Mouse (Mus musculus) hindlimb bud, embryonic 11.5 days (tissue): ENCODE data around the gene Ccp110.

Source experiments
- DNase-seq: peaks from one replicate; pipeline ENCODE4 v3.0.0-alpha.2; 2012; ENCODE audit warnings: low read depth, low spot score; ENCODE audit errors: extremely low spot score

Gene Ccp110

DNA sequence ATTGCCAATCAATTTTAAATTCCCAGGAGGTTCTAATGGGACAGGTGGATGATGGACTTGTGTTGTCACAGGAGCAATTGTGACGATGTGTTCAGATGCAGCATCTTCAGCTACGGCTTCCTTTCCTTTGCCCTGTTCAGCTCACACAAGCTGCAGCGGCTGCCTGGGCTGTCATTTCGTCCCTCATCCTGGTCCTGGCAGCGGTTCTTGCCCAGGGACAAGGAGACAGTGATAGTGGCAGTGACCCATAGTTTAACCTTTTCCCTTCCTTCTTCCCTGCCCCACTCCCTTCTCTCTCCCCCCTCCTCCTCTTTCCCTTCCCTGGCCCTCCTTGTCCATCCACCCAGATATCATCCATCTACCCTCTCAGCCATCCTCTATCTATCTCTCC lies 54.5 kb downstream of the Ccp110 start:
- DNase-seq, result no peak

DNA sequence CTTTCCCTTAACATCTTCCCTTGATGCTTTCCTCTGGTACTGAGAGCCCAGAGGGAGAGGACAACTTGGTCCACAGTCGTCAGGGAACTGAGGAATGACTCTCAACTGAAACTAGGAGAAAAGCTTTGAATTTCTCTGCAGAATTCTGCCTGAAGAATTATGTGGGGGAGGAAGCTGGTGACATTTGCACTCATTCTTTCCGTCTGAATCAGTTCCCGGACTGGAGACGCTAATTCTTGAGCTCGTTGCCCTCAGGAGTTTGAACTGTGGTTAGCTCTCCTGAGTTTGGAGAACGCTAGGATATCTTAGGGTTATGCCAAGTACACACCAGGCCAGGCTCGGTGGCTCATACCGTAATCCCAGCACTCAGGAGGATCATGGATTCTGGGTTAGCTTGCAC lies 56.9 kb downstream of the Ccp110 start:
- no peak for DNase-seq

DNA sequence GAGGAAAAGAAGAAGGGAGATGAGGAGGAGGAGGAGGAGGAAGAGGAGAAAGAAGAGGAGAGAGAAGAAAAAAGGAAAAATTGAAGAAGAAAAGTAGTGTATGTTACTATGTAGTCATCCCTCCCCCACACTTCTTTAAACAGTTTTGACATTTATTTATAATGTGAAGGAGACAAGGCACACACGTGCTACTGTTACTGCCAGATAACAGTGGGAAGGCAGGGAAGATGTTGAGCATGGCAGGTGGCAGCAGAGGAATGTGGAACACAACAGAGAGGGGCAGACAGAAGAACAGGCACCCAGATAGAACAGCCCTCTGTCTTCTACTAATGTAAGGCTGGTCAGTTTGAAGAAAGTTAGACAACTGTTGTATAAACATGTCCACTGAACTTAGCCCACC lies 57.3 kb downstream of the Ccp110 start:
- no peak for DNase-seq

DNA sequence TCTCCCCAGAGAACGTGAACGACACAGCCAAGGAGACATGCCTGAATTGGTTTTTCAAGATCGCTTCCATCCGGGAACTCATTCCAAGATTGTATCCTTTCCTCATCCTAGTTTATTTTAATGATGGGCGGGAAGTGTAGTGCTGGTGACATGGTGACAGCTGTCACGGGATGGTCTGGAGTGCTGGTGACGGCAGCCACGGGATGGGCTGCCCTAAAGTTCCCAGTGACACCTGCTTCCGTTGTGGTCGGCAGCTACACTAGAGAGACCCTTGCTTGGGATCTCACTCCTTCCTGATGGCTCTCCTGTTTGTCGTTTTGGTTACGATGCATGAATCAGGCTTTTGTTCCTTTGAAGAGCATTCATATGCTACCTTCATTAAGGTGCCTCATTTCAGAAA lies 60.7 kb downstream of the Ccp110 start:
- DNase-seq, result no peak

DNA sequence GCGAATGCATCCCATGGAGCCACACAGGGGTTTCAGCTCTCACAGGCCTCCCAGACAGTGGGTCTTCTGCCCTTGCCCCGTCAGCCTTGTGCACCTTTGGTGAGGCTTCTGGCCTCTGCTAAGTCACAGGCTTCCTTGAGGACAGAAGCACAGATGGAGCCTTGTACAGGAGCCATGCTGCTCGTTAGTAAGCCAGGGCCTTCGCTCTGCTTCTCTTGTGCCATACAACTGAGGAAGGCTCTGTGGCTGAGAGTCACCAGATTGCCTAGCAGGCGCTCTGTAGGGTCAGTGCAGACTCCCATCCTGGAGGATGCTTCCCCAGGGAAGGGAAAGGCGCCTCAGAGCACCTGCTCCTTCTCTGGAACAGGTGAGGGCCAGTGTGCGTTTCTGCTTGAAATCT lies 63.6 kb downstream of the Ccp110 start:
- DNase-seq, result no peak

DNA sequence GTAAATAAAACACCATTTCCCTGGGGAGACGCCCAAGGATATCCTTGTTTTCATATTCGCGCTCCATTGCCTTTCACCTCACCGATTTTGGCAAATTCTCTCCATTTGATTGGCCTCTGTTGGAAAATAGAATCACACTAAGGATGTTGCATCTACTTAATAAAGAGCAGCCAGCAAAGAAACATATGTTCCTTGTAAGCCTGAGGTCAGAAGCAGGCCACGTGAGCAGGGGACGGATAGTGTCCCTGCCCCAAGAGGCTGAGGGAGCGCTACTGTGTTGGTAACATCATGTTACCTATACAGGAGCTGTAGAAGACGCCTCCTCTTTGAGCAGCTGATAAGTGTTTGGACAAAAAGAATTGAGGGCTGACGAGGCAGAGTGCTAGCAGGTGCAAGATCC lies 64.1 kb downstream of the Ccp110 start:
- no peak for DNase-seq

DNA sequence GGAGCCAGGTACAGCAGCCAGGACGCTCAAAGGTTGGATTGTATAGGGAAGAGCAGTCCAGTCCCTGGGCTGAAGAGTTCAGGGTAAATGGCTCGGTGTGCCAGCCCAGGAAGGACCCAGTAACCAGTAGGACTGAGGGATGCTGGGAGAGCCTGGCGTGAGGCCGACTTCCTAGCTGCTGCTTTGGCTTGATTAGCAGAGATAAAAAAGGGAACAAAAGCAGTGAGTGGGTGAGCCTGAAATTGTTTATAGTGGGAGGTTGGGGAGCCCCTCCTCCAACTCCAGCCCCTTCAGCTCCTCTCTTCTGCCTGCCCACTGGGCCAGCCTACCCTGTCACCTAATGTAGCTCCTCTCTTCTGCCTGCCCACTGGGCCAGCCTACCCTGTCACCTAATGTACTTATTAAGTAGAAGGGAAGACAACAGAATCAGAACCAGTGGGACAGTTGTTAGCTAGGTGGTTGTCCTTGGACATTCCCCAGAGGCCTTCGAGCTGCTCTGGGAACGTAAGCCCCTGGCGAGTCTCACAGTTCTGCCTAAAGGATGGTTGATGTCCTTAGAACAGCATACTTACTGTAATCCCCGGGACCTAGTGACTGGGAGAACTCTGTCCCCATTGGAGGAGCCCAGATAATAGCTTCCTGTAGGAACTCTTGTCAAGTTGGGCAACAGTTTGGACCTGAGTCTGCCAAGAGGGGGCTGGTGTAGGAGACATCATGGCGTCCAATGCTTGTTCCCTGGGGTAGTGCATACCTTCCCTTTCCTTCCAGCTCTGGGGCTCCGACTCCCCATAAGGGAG lies 65.4 kb downstream of the Ccp110 start:
- DNase-seq, result no peak

DNA sequence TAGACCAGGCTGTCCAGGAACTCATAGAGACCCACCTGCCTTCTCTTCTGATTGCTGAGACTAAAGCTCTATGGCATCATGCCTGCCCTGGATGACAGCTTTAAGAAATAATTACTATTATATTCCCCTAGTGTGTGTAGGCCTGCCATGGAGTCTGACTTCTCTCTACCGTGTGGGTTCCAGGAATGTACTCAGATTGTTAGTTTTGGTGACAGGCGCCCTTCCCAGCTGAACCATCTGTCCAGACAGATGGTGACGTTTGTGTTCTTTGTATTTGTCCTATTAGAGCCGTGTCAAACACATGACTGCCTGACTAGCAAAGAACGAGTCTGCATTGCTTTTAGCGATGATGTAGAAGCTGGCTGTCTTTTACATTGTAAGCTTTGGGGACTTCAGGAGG lies 66.2 kb downstream of the Ccp110 start:
- DNase-seq, result no peak

DNA sequence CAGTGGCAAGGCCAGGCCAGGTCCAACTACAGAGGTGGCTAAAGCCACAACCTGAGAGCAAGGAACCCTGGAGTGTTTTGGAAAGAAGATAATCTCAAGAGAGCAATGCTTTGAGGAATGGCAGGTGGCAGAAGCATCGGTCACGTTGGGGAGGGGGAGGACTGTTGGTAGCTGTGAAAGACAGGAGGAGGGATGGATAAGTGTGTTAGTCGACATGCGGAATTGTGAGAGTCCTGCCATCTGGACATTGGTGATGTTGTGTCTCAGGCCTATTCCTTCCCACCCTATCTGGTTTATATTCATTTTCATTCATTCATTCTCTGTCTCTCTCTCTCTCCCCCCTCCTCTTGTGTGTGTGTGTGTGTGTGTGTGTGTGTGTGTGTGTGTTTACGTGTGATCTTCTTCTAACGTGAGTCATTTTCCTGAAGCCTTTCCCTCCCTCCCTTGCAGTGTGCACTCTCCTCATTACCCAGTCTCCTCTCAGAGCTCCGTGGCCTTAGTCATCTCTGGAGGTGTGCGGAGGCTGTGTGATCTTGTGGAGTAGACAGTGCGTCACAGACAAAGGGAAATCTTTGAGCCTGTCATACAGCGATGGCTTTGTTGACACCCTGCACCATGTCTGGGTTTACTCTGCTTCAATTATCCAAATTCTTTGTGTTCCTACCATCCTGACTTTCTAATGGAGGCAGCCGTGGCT lies 71.1 kb downstream of the Ccp110 start:
- no peak for DNase-seq

DNA sequence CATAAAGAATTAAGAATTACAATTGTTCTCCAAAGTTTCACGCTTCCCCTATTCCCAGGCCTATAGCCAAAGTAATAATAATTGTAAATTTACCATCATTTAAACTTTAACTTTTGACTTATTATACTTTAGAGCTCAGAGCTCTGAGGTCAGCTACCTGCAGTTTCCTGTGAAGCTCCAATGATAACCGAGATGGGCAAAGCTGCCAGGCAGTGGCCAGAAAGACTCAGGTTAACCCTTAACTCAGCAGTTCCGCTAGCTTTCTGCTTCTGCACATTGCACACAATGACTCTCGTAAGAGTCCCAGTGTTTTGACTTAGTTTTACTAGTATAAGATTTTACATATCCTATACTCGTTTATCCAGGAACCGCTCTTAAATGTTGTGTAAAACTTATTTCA lies 73.7 kb downstream of the Ccp110 start:
- DNase-seq, result no peak
